Mouse (Mus musculus) kidney, embryonic 16.5 days (tissue): Measurements from ENCODE around the gene Dennd1c. TPM values are rescaled to one million over a fixed set of nuclear protein-coding genes. Genes with fewer than 3 reads are reported as not detected.
A peak's percentile ranks its signal among the peaks of the same experiment; 100 is the strongest.

Source experiments
- ATAC-seq: fragments of 200-750 bp; cut with Nextera tagmentation; 2 replicates; pipeline ENCODE4 v1.8.0; 2017; ENCODE audit warnings: moderate TSS enrichment; ENCODE audit not compliant: low FRiP score, low TSS enrichment
- H3K27ac ChIP-seq: fragments of 300-500 bp; sonication (generic); 2 replicates; pipeline ENCODE4 v1.5.1; 2014; ENCODE audit warnings: low read length
- H3K27me3 ChIP-seq: fragments of 300-500 bp; sonication (generic); 2 replicates; pipeline ENCODE4 v1.6.1; 2014; ENCODE audit warnings: low read length, control low read depth, mixed read lengths; ENCODE audit not compliant: insufficient read depth
- H3K36me3 ChIP-seq: fragments of 300-500 bp; sonication (generic); 2 replicates; pipeline ENCODE4 v1.6.1; 2014; ENCODE audit warnings: low read length, control low read depth, mixed read lengths; ENCODE audit not compliant: insufficient read depth
- H3K4me1 ChIP-seq: fragments of 300-500 bp; sonication (generic); 2 replicates; pipeline ENCODE4 v1.6.1; 2014; ENCODE audit warnings: low read length, control low read depth, mixed read lengths; ENCODE audit not compliant: insufficient read depth
- H3K4me2 ChIP-seq: fragments of 300-500 bp; sonication (generic); replicated peaks from 2 replicates; pipeline ENCODE4 v1.6.1; 2014; ENCODE audit warnings: low read depth, low read length
- H3K4me3 ChIP-seq: fragments of 300-500 bp; sonication (generic); 2 replicates; pipeline ENCODE4 v1.5.1; 2014; ENCODE audit warnings: mild to moderate bottlenecking, low read length
- H3K9ac ChIP-seq: fragments of 300-500 bp; sonication (generic); replicated peaks from 2 replicates; pipeline ENCODE4 v1.6.1; 2014; ENCODE audit warnings: low read length
- H3K9me3 ChIP-seq: fragments of 300-500 bp; sonication (generic); 2 replicates; pipeline ENCODE4 v1.6.1; 2016; ENCODE audit warnings: low read length, control low read depth
- WGBS: fragments of 180-500 bp; shearing (Covaris S2); extraction: QIAGEN DNeasy Blood & Tissue Kit; methylation state at CpG from one replicate; pipeline ENCODE4 v1.1.7; 2014; 5-methylcytosine and 5-hydroxymethylcytosine counted together
- polyA plus RNA-seq: library from polyadenylated mRNA; unstranded; fragments of >200 nt; fragmentation: Nextera tagmentation; extraction: Ambion mirVana; gene quantifications from 2 replicates; pipeline ENCODE4 v1.2.1, GENCODE M21; 2015

Dennd1c gene
- 5.6 and 6.8 TPM in 2 replicates for polyA plus RNA-seq

GRCm38 (mm10) chr17:57078336-57078735 is at the start of gene Dennd1c:
Gene Dennd1c (minus strand): TSS chr17:57078514.
- no peak within 1 kb of the TSS for H3K4me3 ChIP-seq
- 0 out of 2 replicates have a peak, but pooled peaks have one; percentile 25 for ATAC-seq
- H3K36me3 ChIP-seq: peaks cover 7% of the 10 kb centered on the region; the same call in 1 of the 2 replicates
- no peaks in the 10 kb centered on the region for H3K4me1 ChIP-seq
- 46% methylated on average over 6 of the region's 6 CpGs for WGBS
- H3K9ac ChIP-seq: no peak within 1 kb of the TSS; the same call in 1 of the 2 replicates
- H3K27ac ChIP-seq: no peak within 1 kb of the TSS
- H3K9me3 ChIP-seq: no peaks in the 10 kb centered on the region
- no peak within 1 kb of the TSS for H3K4me2 ChIP-seq
- no peaks in the 10 kb centered on the region for H3K27me3 ChIP-seq

- 68% methylated on average over 3 of the region's 3 CpGs for whole genome bisulfite sequencing
- ATAC-seq: no peak
Measured at GRCm38 (mm10) chr17:57125853-57126622, 47.7 kb upstream of the Dennd1c start.

GRCm38 (mm10) chr17:57124792-57125191 is 46.5 kb upstream of the Dennd1c start:
- no peaks in the 10 kb centered on the region for H3K36me3 ChIP-seq
- H3K4me1 ChIP-seq: no peaks in the 10 kb centered on the region
- no peak overlapping the region for H3K4me3 ChIP-seq
- no peak overlapping the region for H3K4me2 ChIP-seq
- 89% methylated on average over 4 of the region's 4 CpGs for WGBS
- no peak overlapping the region for H3K27ac ChIP-seq
- no peak for ATAC-seq
- no peak overlapping the region for H3K9ac ChIP-seq
- H3K9me3 ChIP-seq: no peaks in the 10 kb centered on the region
- H3K27me3 ChIP-seq: no peaks in the 10 kb centered on the region

More at GRCm38 (mm10) chr17:57125853-57126622, 47.7 kb upstream of the Dennd1c start:
- no peaks in the 10 kb centered on the region for H3K27me3 ChIP-seq
- H3K4me1 ChIP-seq: no peaks in the 10 kb centered on the region
- no peak overlapping the region for H3K4me3 ChIP-seq
- H3K36me3 ChIP-seq: no peaks in the 10 kb centered on the region
- H3K4me2 ChIP-seq: no peak overlapping the region
- no peaks in the 10 kb centered on the region for H3K9me3 ChIP-seq
- no peak overlapping the region for H3K27ac ChIP-seq
- no peak overlapping the region for H3K9ac ChIP-seq

- Histone ChIP-seq H3K9me3 (no peaks in the 10 kb centered on the region), H3K4me1 (peaks cover 5% of the 10 kb centered on the region; the same call in 1 of the 2 replicates), H3K4me2 (no peak overlapping the region), H3K4me3 (no peak overlapping the region), H3K27me3 (no peaks in the 10 kb centered on the region), H3K36me3 (no peaks in the 10 kb centered on the region), H3K27ac (no peak overlapping the region), H3K9ac (no peak overlapping the region)
- 90% methylated on average over 11 of the region's 11 CpGs for WGBS
- no peak for ATAC-seq
Measured at GRCm38 (mm10) chr17:57123192-57124118, 45.1 kb upstream of the Dennd1c start.

- Histone ChIP-seq H3K36me3 (no peaks in the 10 kb centered on the region), H3K4me2 (no peak overlapping the region), H3K4me3 (no peak overlapping the region), H3K4me1 (peaks cover 6% of the 10 kb centered on the region; the same call in 1 of the 2 replicates), H3K27ac (no peak overlapping the region), H3K9me3 (no peaks in the 10 kb centered on the region), H3K27me3 (no peaks in the 10 kb centered on the region), H3K9ac (no peak overlapping the region)
- ATAC-seq: no peak
- WGBS: 71% methylated on average over 2 of the region's 2 CpGs
Measured at GRCm38 (mm10) chr17:57121856-57122255, 43.5 kb upstream of the Dennd1c start.

GRCm38 (mm10) chr17:57118524-57119349 is 40.4 kb upstream of the Dennd1c start:
- Histone ChIP-seq H3K36me3 (no peaks in the 10 kb centered on the region), H3K4me1 (peaks cover 6% of the 10 kb centered on the region; the same call in 1 of the 2 replicates), H3K27ac (no peak overlapping the region), H3K27me3 (no peaks in the 10 kb centered on the region), H3K9me3 (no peaks in the 10 kb centered on the region), H3K9ac (no peak overlapping the region), H3K4me3 (peak overlapping the region; percentile 19; the same call in 1 of the 2 replicates), H3K4me2 (peak overlapping the region; percentile 45)
- ATAC-seq: peak; percentile 97
- WGBS: 2% methylated on average over 11 of the region's 11 CpGs

GRCm38 (mm10) chr17:57116801-57117200 is 38.5 kb upstream of the Dennd1c start:
- no peak overlapping the region for H3K4me3 ChIP-seq
- no peak overlapping the region for H3K9ac ChIP-seq
- H3K4me1 ChIP-seq: peaks cover 6% of the 10 kb centered on the region; the same call in 1 of the 2 replicates
- H3K9me3 ChIP-seq: no peaks in the 10 kb centered on the region
- H3K27me3 ChIP-seq: no peaks in the 10 kb centered on the region
- H3K4me2 ChIP-seq: no peak overlapping the region
- no peak for ATAC-seq
- 77% methylated on average over 2 of the region's 2 CpGs for WGBS
- H3K36me3 ChIP-seq: no peaks in the 10 kb centered on the region
- H3K27ac ChIP-seq: no peak overlapping the region

GRCm38 (mm10) chr17:57112768-57113474 is 34.6 kb upstream of the Dennd1c start:
- H3K4me3 ChIP-seq: no peak overlapping the region
- WGBS: 71% methylated on average over 10 of the region's 10 CpGs

More at GRCm38 (mm10) chr17:57112768-57113474, 34.6 kb upstream of the Dennd1c start:
- no peaks in the 10 kb centered on the region for H3K4me1 ChIP-seq
- no peaks in the 10 kb centered on the region for H3K36me3 ChIP-seq
- H3K9ac ChIP-seq: no peak overlapping the region
- H3K27ac ChIP-seq: no peak overlapping the region
- no peaks in the 10 kb centered on the region for H3K27me3 ChIP-seq
- ATAC-seq: no peak
- H3K4me2 ChIP-seq: no peak overlapping the region
- H3K9me3 ChIP-seq: no peaks in the 10 kb centered on the region
